Mouse (Mus musculus) embryonic facial prominence, embryonic 13.5 days (tissue): ENCODE data around the gene Pgf. TPM values are rescaled to one million over a fixed set of nuclear protein-coding genes. Genes with fewer than 3 reads are reported as not detected.

Experiments
- polyA plus RNA-seq: library from polyadenylated mRNA; unstranded; fragments of >200 nt; fragmentation: Nextera tagmentation; extraction: Ambion mirVana; gene quantifications from 2 replicates; pipeline ENCODE4 v1.2.1, GENCODE M21; 2015

Pgf gene
- polyA plus RNA-seq, 1 experiment from 2014 or later, result 10.3 TPM

Other genes starting within 250 kb of the Pgf start
- 161 and 174 TPM in 2 replicates for gene Fcf1, start 206.9 kb downstream of the Pgf start, polyA plus RNA-seq
- gene Arel1, start 206.9 kb downstream of the Pgf start, polyA plus RNA-seq, result 14.4 and 16.3 TPM in 2 replicates
- gene Ylpm1, start 181.5 kb downstream of the Pgf start, polyA plus RNA-seq, result 37.5 and 45.9 TPM in 2 replicates
- gene Prox2, start 67.0 kb downstream of the Pgf start, polyA plus RNA-seq, result 2.9 and 3.7 TPM in 2 replicates
- 108 and 109 TPM in 2 replicates for gene Dlst, start 67.0 kb downstream of the Pgf start, polyA plus RNA-seq
- gene Rps6kl1, start 26.5 kb downstream of the Pgf start, polyA plus RNA-seq, result 0.78 and 1.1 TPM in 2 replicates
- gene Eif2b2, start 41.7 kb upstream of the Pgf start, polyA plus RNA-seq, result 73.2 and 81.1 TPM in 2 replicates
- gene Mlh3, start 92.8 kb upstream of the Pgf start, polyA plus RNA-seq, result 9.2 and 9.8 TPM in 2 replicates
- 43.2 and 45.4 TPM in 2 replicates for gene Acyp1, start 110.6 kb upstream of the Pgf start, polyA plus RNA-seq
- 0.70 and 0.87 TPM in 2 replicates for gene Zc2hc1c, start 110.8 kb upstream of the Pgf start, polyA plus RNA-seq
- 26.4 and 28.7 TPM in 2 replicates for gene Nek9, start 161.6 kb upstream of the Pgf start, polyA plus RNA-seq
- gene Tmed10, start 197.1 kb upstream of the Pgf start, polyA plus RNA-seq, result 298 and 306 TPM in 2 replicates